15 mouse cellular contexts compared by ENCODE assay signal in the genomic region with DNA sequence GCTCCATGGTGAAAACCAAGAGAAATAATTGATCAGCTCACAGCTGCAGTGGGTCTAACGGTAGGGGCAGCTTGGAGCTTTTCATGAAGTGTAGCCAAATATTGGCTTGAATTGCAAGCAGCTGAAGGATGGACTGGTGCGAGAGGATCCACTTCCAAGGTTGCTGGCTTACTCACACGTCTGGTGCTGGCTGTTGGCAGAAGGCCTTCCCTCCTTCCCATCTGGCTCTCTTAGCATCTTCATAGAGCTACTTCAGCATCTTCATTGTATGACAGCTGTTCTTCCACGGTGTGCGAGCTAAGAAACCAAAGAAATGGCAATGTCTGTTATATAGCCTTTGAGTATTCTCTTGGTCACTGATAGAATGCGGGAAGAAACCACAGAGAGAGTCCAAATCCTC. TPM values are rescaled to one million over a fixed set of nuclear protein-coding genes. Genes with fewer than 3 reads are reported as not detected.
"Had no signal": no experiment of that assay in that cellular context is flagged by ENCODE, and none has a peak within 500 bp of the region (broad histone marks: within the 10 kb centered on the region; RNA-seq: fewer than 3 reads in every experiment).

No protein-coding gene starts in this region.

- ATAC-seq: intestine, embryonic 15.5 days; lung, postnatal 0 days; midbrain, embryonic 13.5 days had no signal

- DNase-seq: kidney, adult 18-20 months; kidney, postnatal 10 days; kidney, postnatal 4 days; lung, adult 2 months; lung, postnatal 36 days; thymus, adult 18-20 months; thymus, postnatal 14 days had no signal

- H3K4me3 ChIP-seq: intestine, embryonic 15.5 days; limb, embryonic 10.5 days; liver, embryonic 15.5 days; midbrain, embryonic 13.5 days; neural tube, embryonic 12.5 days had no signal

- H3K27ac ChIP-seq: intestine, embryonic 15.5 days; limb, embryonic 10.5 days; liver, embryonic 15.5 days; midbrain, embryonic 13.5 days; neural tube, embryonic 12.5 days; stomach, postnatal 0 days had no signal

RNA-seq across cellular contexts. Expression of gene Rab3b, which starts 12.0 kb away (rescaled TPM):
- total RNA-seq: monocyte, adult 5-6 weeks had no signal

RNA-seq across cellular contexts. Expression of gene A730015C16Rik, which starts 42.5 kb away (rescaled TPM):
- total RNA-seq: monocyte, adult 5-6 weeks had no signal
